Mouse (Mus musculus): ENCODE results near the gene Otof.

GRCm38 (mm10) chr5:30493723-30494122 lies 32.0 kb upstream of the Otof start:
- TF ChIP-seq CTCF (IDR thresholded peaks at IDR 0.05; ENCODE audit: low read depth, low read length): no peak
- no peak for TF ChIP-seq POLR2A (IDR thresholded peaks at IDR 0.05; ENCODE audit: borderline replicate concordance, low read depth, low read length)

Measured in bone marrow macrophage, adult 2 months (primary cell).